Mouse (Mus musculus) thymus, adult 2 months (tissue): Measurements from ENCODE around the gene Slc24a3.

ENCODE experiments used
- CTCF ChIP-seq: fragments of 200-500 bp; IDR thresholded peaks from 2 replicates; pipeline ENCODE4 v1.5.1; 2012; ENCODE audit warnings: mild to moderate bottlenecking, control low read depth, low read length, moderate library complexity, borderline replicate concordance; ENCODE audit not compliant: control insufficient read depth, poor library complexity, insufficient read depth; ENCODE audit errors: extremely low read depth
- POLR2A ChIP-seq: fragments of 200-500 bp; IDR thresholded peaks from 2 replicates; pipeline ENCODE4 v1.6.1; 2012; ENCODE audit warnings: mild to moderate bottlenecking, low read length, control low read depth, moderate library complexity; ENCODE audit not compliant: control insufficient read depth, poor library complexity, insufficient read depth; ENCODE audit errors: extremely low read depth

DNA sequence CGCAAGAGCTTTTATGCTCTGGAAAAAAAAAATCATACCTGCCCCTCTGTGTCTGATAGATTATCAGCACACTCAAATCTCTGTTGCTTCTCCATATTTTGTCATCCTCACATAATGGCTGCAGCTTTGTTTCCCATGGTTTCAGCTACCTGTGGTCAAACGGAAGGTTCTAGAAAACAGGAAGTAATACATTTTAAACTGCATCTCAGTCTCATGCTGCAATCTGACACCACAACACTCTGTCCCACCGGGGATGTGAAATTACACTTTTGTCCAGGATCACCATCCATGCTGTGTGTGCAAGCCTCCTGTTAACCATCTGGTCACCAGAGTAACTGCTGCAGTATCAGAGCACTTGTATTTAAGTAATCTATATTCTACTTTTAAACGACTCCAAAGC lies 238.2 kb downstream of the Slc24a3 start:
- TF ChIP-seq POLR2A, result no peak
- TF ChIP-seq CTCF, result no peak
